Mouse (Mus musculus) kidney, adult 11 months (tissue): ENCODE data around the gene Azin2.

Experiments used
- DNase-seq: peaks from one replicate; pipeline ENCODE4 v3.0.0; 2022

Azin2 gene

GRCm38 (mm10) chr4:128932783-128933182 is 29.5 kb downstream of the Azin2 start:
- no peak for DNase-seq

- DNase-seq: peak; percentile 56
Measured at GRCm38 (mm10) chr4:128924841-128925606, 37.2 kb downstream of the Azin2 start.

DNA sequence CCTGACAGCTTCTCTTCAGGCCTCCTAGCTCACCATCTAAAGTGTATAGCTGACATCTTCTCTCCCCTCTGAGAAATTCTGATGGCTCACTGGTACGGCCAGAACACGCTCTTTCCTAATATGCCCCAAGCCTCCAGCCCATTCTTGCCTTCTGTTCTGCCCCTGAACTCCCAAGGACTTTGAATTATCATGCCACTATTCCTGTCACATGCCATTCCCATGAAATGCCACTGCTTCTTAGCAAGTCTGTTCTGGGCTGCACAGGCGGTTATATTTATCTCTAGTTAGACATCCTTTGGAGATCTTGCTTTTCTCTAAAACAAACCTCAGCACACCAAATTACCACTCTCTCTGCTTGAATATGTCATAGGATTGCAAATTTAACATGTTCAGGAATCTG is 38.6 kb downstream of the Azin2 start:
- DNase-seq: no peak

DNA sequence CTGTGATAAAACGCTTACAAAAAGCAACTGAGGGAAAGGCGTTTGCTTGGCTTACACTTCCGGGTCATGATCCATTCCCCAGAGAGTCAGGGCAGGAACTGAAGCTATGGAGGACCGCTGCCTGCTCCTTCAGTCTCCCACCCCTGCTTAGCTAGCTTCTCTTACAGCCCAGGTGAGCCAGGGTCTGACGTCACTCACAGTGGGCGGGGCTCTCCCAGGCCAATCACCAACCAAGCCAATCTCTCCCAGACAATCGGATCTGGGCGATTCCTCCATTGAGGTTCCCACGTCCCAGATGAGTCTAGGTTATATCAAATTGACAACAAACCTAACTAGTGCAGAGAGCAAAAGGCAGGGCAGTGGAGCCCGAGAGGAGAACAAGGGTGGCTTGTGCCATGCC is 43.1 kb downstream of the Azin2 start:
- no peak for DNase-seq

DNA sequence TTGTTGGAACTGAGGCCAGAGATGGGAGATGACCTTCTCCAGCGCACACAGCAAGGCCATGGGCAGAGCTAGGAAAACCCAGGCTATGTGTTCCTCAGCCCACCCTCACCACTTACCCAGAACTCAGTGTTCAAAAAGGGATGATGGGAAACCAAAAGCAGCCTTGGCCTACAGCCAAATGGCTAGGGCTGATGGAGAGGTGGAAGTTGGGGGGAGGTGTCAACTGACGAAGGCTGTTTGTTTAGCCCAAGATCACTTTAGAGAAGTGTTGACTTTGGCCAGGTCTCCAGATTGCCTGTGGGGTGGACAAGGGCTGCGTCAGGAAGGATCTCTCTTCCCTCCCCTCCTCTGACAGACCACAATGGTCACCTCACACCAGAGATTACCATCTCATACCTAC is 44.1 kb downstream of the Azin2 start:
- DNase-seq: no peak

- DNase-seq: no peak
Measured at GRCm38 (mm10) chr4:128917756-128918155, 44.5 kb downstream of the Azin2 start.

DNA sequence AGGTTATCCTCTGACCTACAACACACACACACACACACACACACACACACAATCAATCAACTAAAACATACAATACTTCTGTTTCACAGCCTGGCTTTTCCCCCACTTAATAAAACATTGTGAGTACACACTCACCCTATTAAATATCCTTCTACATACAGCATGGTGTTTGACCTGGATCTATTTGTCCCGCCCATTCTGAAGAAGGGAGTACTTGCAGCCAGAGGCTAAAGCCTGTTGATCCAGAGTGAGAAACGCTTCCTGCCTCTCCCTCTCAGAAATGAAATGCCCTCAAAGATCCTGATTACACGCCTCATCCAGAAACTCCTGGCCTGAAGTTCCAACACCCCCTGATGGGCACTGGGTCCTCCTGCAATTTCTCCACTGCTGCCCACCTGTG is 45.1 kb downstream of the Azin2 start:
- no peak for DNase-seq

- DNase-seq: no peak
Measured at GRCm38 (mm10) chr4:128913794-128914193, 48.4 kb downstream of the Azin2 start.

DNA sequence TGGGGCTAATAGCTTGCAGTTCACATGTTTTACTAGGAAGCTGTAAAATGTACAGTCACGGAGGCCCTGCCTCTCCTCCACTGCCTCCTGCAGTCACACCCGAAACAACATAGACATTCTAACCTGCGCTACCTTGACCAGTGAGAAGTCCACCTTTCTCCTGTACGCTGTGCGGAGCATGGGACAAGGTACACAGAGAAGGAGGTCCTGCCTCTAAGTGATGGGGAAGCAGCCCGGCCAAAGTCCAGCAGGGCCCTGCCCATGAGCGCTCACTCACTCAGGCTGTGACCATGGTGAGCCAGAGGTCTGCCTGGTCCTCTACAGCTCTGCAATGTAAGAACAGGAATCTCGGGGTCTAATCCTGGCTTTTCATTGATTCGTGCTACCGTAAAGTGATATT is 50.2 kb downstream of the Azin2 start:
- no peak for DNase-seq

DNA sequence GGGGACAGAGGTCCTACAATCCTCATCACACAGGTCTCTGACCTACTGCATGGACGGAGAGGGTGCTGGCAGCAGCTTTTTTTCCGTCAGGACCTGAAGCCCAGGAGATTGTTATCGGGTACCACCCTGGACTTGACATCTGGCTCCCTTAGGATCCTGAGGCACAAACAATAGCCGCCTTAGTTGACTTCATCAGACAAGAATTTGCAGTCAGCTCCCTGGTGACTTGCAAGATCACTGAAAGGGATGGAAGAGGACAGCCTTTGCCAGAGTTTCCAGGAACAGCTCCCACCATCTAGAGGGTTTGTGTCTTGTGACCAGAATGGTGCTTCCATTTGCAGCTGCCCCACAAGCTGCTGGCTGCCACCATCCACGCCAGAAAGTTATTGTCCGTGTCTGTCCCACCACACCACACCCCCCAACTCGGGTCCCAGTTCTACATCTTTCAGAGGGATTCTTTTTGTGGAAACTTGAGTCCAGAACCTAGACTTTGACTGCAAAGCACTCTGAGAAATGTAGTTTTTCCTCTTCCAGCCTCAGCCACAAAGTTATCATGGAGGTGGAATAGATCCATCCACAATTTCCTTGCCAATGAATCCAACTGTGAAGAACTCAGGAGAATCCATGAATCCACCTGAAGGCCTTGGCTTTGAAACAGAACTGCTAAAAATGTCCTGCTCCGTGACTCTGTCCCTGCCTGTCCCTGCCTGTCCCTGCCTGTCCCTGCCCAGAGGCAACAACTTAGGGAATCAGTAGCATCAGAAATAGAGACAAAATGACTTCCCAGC is 51.8 kb downstream of the Azin2 start:
- DNase-seq: no peak

DNA sequence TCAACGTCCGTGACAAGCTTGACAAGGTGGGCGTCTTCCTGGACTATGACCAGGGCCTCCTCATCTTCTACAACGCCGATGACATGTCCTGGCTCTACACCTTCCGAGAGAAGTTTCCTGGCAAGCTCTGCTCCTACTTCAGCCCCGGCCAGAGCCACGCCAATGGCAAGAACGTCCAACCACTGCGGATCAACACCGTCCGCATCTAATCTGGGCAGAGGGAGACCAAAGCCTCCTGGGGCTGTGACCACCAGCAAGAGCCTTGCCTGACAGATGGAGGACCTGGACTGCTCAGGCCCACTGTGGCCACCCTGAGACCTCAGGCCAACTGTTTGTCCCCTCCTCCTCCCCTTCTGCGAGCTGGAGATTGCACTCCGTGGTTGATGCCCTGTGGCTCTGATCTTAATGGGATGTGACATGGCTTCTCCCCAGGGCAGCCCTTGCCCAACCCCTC is 52.8 kb downstream of the Azin2 start:
- no peak for DNase-seq

GRCm38 (mm10) chr4:128908586-128909377 is 53.5 kb downstream of the Azin2 start:
- no peak for DNase-seq

- no peak for DNase-seq
Measured at GRCm38 (mm10) chr4:128907238-128907968, 54.8 kb downstream of the Azin2 start.

DNA sequence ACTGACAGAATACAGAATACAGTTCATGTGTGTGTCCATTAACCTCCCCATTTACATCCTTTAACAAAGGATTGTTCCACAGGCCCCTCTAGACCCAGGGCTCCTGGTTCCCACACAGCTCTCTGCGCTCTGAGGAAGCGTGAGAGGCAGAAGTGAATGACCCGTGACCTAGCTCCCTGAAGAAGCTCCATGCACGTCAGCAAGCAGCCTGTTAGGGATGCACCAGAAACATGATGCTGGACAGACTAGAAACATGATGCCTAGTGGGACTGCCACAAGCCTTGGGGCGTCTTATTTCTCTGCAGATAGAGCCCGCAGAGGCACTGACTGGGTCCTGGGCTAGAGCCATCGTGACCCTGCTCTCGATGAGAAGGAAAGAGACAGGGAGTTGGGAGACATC is 55.5 kb downstream of the Azin2 start:
- no peak for DNase-seq

- no peak for DNase-seq
Measured at GRCm38 (mm10) chr4:128905251-128905650, 57.0 kb downstream of the Azin2 start.

DNA sequence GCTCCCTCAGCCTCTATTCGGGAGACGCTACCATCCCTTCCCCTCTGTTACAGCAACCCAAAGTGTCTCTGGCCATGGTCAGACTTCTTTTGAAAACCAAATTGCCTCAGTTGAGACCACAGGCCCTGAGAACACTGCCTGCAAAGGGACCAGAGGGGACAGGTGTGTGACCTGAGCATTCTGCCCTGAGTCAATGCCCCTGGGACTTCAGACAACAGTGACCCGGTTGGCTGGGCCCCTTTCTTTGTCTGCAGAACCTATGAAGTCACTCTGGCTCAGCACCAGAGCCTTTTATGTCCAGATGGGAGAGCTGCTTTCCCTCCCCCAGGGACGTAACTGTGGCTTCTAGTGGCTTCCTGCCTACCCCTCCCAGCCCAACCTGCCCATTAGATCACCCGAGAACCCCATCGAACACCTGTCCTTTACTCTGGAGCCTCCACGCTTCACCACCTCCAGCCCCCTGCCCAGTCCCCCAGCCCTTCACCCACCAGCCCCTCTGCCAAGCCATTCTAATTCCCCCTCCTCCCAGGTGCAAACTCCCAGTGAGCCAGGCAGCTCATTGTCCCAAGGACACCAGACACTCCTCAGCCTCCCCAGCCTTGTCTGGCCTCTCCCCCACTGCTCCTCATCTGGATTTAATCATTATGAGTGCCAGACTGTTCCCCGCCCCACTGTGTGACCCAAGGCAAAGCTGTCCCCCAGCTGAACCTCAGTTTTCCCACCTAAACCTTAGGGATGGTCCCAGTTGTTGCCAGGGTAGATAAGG is 58.0 kb downstream of the Azin2 start:
- DNase-seq: no peak

DNA sequence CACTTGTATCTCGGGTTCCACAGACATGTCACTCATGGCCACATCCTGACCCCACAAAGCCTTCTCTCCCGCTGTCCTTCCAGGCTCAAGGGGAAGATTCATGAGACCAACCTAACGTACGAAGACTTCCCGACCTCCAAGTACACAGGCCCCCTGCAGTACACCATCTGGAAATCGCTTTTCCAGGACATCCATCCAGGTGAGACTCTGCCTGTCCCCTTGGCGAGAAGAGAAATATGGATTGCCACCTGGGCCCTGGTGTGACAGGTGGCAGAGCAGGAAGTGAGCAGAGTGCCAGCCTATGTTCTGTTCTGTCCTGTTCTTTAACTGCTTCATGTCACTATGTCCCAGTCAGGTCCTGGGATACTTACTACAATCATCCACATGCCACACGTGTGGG is 59.9 kb downstream of the Azin2 start:
- no peak for DNase-seq

- DNase-seq: no peak
Measured at GRCm38 (mm10) chr4:128900484-128900883, 61.8 kb downstream of the Azin2 start.

DNA sequence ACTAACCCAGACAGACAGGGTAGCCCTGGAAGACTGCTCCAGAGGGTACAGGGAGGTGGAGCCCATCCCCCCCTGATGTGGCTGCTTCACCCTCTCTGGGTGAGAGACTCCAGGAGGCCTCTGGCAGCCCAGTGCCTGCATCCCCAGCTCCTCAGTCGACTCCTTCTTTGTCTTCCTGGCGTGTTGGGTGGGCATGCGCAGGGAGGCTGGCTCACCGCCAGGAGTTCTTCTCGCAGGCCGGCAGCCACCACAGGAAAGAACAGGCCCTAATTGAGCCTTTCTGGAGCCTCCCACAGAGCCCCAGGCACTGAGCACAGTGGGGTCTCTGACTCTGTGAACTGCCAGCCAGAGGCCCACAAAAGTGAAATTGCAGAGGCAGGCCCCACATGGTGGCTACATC is 62.9 kb downstream of the Azin2 start:
- peak; percentile 62 for DNase-seq

- peak; percentile 45 for DNase-seq
Measured at GRCm38 (mm10) chr4:128897911-128898421, 64.3 kb downstream of the Azin2 start.

- DNase-seq: no peak
Measured at GRCm38 (mm10) chr4:128896667-128897066, 65.6 kb downstream of the Azin2 start.

- DNase-seq: no peak
Measured at GRCm38 (mm10) chr4:128895841-128896240, 66.4 kb downstream of the Azin2 start.
